Mouse (Mus musculus) heart, adult 18-20 months (tissue): ENCODE measurements around the gene Kcnj11. TPM values are rescaled to one million over a fixed set of nuclear protein-coding genes. Genes with fewer than 3 reads are reported as not detected.
A peak's percentile ranks its signal among the peaks of the same experiment; 100 is the strongest.

ENCODE experiments used
- DNase-seq, 2 experiments: peaks; one replicate each; pipeline ENCODE4 v3.0.0; 2021 to 2022; ENCODE audit warnings: mixed read lengths in 1 of 2
- long read RNA-seq, 2 experiments: library from polyadenylated mRNA; stranded (forward); transcript quantifications; one replicate each; pipeline ENCODE4 v2.0.0; 2021
- total RNA-seq, 2 experiments: library from RNA; stranded (reverse); gene quantifications; 2 replicates each; pipeline ENCODE4 v1.2.3; 2021

Gene Kcnj11
- total RNA-seq = 100 to 1,000 TPM; 114 to 120 TPM
- long read RNA-seq, experiment 1, transcript Kcnj11-201 (2 exons, 917 nt) = minor isoform, 11 of 209 reads
- long read RNA-seq, experiment 1, transcript Kcnj11-205 (1 exons, 3,142 nt) = major isoform, 196 of 209 reads
- long read RNA-seq, experiment 1, partial matches to known transcripts = 1 of 209 reads
- long read RNA-seq, experiment 1, other reads (novel, unspliced or antisense) = 1 of 209 reads
- long read RNA-seq, experiment 2, transcript Kcnj11-205 (1 exons, 3,142 nt) = major isoform, 161 of 165 reads
- long read RNA-seq, experiment 2, partial matches to known transcripts = 0 of 165 reads
- long read RNA-seq, experiment 2, other reads (novel, unspliced or antisense) = 1 of 165 reads

DNA sequence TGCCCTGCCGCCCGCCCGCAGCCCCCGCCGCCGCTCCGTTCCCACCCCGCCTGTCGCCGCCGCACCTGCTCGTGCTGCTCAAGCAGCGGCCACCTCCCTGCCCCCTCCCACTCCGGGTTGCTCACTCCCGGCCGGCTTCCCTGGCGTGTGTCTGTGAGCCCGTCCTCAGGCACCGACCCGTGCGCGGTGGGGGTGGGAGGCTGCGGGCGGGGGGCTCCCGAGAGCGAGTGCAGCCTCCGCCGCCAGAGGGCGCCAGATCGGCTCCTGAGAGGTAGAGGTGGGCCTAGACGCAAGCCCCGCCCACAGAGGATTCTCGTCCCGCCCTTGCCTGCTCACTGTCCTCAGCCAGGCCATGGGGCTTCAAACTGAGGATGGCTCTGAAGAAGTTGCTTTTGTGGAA lies at the start of gene Kcnj11:
Kcnj11 (minus strand) TSS at position 202 of the 400 bp plus-strand sequence.
- DNase-seq = peak; percentile 75 to 78

GRCm38 (mm10) chr7:46147417-46147816 lies 46.9 kb upstream of the Kcnj11 start:
- no peak for DNase-seq

- DNase-seq = no peak
Observed at GRCm38 (mm10) chr7:46146675-46147308, 46.2 kb upstream of the Kcnj11 start.

- DNase-seq = no peak
Observed at GRCm38 (mm10) chr7:46144061-46144460, 43.5 kb upstream of the Kcnj11 start.

- DNase-seq = no peak
Observed at GRCm38 (mm10) chr7:46138329-46138930, 37.9 kb upstream of the Kcnj11 start.

DNA sequence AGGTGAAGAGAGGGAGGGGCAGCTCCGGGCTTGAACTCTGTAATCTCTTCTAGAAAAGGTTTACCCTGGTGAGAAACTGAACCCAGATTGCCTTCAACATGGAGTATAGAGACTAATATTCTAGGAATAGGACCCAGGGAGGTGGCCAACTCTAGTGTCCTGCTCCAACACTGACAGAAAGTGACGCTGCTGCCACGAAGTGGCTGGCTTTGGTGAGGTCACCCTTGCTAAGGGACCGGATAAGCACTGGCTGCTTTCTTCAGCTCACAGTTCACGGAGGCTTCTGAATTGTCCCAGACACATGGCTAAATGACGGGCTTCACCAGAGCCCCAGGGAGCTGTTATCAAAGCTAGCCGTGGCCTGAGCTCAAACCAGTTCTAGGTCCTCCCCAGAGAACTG lies 33.3 kb upstream of the Kcnj11 start:
- DNase-seq = peak; percentile 40 to 41

DNA sequence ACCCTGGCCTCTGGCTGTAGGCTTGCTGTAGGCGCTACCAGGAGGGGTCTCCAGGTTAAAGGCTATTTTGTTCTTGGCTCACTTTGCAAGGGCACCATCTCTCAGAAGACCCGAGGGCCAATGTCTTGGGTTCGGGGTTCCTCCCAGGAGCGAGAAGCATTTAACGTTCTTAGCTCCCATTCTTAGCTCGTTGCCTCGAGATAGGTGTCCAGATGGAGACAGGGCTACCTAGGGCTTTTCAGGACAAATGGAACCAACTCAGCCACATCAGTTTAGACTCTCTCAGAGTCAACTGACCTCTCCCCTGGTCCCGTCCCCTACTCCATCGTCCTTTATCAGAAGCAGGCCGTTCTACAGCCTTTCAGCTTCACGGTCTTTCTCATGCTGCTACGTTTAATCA lies 31.7 kb upstream of the Kcnj11 start:
- DNase-seq = no peak

DNA sequence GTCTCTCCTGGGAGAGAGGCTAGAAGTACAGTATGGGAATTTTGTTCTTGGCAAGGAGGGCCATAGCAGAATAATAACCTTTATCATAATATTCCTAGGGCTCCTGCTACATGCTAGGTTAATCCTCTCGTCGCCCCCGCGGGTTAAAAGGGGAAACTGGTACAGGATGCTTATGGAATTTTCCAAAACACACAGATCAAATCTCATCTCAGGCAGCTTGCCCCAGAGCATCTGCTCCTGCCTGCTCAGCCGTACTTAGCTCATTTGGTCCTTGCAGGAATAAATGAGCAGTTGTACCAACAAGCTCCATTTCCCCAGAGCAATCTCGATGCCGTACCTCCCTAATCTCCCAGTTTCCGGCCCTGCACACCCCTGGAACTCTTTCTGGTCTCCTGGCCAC lies 31.2 kb upstream of the Kcnj11 start:
- no peak for DNase-seq

DNA sequence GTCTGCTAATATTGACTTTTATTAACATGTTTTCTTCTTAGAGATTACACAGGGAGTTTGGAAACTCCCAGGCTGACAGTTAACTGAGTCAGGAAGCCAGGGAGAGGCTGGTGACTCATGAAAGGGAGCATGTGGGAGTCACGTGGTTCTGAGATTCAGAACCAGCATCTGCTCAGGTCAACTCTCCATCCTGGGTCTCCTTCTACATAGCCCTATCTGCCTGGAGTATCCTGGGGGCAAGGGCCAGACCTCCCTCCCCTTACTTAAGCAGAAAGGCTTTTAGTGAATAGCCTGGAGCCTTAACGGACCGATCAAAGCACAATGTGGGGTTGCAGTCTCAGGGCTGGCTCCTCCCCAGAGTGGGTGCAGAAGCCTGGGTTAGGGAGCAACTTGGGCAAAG lies 30.7 kb upstream of the Kcnj11 start:
- DNase-seq = no peak

- DNase-seq = no peak
Observed at GRCm38 (mm10) chr7:46130723-46131122, 30.2 kb upstream of the Kcnj11 start.

DNA sequence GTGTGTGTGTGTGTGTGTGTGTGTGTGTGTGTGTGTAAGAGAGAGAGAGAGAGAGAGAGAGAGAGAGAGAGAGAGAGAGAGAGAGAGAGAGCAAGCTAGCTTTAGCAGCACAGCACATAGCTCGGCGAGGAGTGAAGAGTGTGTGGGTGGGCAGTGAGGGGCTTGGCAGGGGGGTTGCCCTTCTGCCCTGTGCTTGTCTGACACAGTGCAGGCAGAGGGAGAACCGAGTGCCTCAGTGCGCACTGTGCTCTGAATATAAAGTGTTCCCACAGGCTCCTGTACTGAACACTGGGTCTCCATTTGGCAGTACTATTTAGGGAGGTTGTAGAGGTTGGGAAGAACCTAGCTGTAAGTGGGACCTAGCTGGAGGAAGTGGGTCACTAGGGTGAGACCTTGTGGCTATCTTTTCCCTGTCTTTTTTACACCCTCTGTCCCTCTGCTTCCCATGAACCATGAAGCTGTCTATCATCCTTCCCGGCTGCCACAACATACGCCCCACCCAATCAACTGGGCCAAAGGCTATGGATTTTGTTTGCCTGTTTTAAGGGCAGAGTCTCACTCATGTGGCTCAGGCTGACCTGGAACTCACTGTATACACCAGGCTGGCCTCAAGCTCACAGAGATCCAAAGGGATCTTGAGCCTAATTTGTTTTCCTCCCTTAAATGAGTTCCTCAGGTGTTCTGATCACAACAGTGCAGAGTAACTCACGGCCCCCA lies 29.1 kb upstream of the Kcnj11 start:
- DNase-seq = no peak

- DNase-seq = no peak
Observed at GRCm38 (mm10) chr7:46128196-46128595, 27.6 kb upstream of the Kcnj11 start.

GRCm38 (mm10) chr7:46125340-46125739 lies 24.8 kb upstream of the Kcnj11 start:
- peak; percentile 42 to 44 for DNase-seq

- no peak for DNase-seq
Observed at GRCm38 (mm10) chr7:46124460-46124859, 23.9 kb upstream of the Kcnj11 start.

- DNase-seq = no peak
Observed at GRCm38 (mm10) chr7:46122964-46123363, 22.4 kb upstream of the Kcnj11 start.

DNA sequence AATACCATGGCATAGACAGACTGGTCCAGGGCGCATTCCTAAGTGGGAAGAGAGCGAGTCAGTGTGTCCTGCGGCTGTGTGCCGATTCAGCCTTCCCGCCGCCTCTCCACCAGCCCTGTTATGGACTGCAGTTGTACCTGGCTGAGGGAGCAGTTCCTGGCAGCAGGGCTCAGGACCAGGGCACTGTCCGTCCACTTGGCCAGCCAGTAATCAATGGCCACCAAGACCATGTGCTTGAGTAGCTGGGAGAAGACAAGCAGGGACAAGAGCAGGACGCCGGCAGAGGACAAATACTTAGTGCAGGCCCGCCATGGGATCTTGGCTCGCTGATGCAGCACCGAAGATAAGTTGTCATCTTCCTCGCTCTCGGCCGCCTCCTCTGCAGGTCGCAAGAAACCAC lies 16.5 kb upstream of the Kcnj11 start:
- peak in 1 of 2 experiments; percentile 26 for DNase-seq

GRCm38 (mm10) chr7:46116118-46116581 lies 15.6 kb upstream of the Kcnj11 start:
- DNase-seq = peak; percentile 75 to 82

DNA sequence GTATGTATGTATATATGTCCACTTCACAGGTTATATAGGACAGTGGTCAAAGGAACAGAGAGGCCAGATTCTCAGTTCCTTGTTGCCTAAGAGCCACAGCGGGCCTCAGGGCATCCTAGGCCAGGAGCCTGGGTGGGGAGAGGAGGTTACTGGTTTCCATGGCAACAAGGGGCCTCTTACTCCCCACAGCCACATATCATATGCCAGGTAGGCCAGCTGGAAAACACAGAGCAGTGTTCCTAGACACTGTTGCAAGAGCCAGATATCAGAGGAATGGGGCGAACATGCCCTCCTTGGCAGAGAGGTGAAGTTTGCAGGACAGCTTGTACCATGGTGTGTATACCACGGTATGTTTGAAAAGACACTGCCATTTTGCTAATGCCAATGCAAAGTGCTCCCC lies 12.9 kb upstream of the Kcnj11 start:
- peak; percentile 57 to 72 for DNase-seq

DNA sequence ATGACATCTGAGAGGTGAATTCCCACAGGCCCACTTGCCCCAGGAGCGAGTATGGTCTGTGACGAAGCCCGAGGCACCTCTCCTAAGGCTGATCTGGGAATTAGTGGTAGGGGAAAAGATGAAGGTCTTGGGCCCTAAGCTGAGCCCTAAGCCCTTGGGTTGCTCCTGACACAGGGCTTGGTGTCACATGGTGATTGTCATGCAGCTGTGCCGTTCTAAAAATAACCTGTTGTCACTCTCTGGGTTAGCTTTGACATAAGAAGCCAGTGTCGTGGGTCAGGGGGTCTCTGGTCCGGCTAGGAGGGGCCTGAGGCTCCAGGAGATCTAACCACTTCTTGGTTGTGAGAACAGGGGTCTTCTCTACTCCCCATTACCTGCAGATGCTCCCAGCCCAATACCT lies 11.4 kb upstream of the Kcnj11 start:
- DNase-seq = no peak

DNA sequence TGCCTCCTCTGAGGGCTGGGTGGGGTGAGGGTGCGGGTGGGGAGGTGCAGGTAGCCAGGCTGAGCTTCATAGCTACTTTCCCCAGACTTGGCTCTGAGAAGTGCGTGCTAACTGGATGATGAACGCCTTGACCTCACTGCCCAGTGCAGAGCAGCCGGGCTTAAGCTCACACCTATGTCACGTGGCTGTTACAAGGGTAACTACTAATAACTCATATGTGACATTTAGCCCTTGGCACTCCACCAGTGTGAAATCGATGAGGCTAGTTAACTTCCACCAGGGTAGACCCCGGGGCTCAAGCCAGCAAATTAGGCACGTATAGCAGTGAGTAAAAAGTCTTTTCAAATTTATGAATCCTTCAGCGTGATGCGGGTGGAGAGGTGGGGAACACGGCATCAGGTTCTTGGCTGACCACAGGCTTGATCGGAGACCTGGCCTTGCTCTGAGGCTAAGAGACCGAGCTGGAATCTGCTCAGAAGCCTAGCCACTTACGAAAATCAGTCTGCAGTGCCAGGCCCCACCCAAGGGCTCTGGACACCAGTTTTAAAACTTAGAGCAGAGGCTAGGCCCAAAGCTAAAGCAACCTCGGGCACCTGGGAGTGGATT lies 10.8 kb upstream of the Kcnj11 start:
- DNase-seq = peak in 1 of 2 experiments; percentile 41

DNA sequence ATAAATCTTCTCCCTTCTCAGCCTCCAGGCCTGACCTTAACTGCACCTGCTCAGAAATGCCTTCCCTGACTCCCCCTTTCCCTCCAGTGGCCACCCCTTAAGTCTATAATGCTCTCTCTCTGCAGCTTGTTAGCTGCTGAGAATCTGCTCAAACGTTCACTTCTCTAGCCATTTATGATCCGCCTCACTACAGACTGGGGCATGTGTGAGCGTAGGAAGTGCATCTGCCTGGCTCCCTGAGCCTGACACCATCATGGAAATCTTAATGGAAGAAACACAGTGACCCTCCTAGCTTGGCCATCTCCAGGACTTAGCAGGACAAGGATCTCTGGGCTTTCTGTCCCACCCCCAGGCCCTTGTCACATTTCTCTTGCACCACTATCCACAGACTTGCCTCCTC lies 9.5 kb upstream of the Kcnj11 start:
- DNase-seq = no peak

GRCm38 (mm10) chr7:46105484-46105883 lies 4.9 kb upstream of the Kcnj11 start:
- no peak for DNase-seq
